Mouse (Mus musculus) neural tube, embryonic 13.5 days (tissue): ENCODE measurements around the gene Slf2. TPM values are rescaled to one million over a fixed set of nuclear protein-coding genes. Genes with fewer than 3 reads are reported as not detected.

Source experiments
- ATAC-seq: fragments of 200-750 bp; cut with Nextera tagmentation; 2 replicates; pipeline ENCODE4 v1.8.0; 2017; ENCODE audit warnings: low read depth, mild to moderate bottlenecking, moderate TSS enrichment, moderate library complexity
- H3K27ac ChIP-seq: fragments of 300-500 bp; sonication (generic); replicated peaks from 2 replicates; pipeline ENCODE4 v1.5.1; 2015; ENCODE audit warnings: moderate library complexity, mild to moderate bottlenecking, inconsistent platforms
- H3K27me3 ChIP-seq: fragments of 300-500 bp; sonication (generic); 2 replicates; pipeline ENCODE4 v1.6.1; 2015; ENCODE audit warnings: mild to moderate bottlenecking, inconsistent platforms
- H3K36me3 ChIP-seq: fragments of 300-500 bp; sonication (generic); 2 replicates; pipeline ENCODE4 v1.6.1; 2015; ENCODE audit warnings: mild to moderate bottlenecking, inconsistent platforms
- H3K4me1 ChIP-seq: fragments of 300-500 bp; sonication (generic); replicated peaks from 2 replicates; pipeline ENCODE4 v1.6.1; 2015; ENCODE audit warnings: inconsistent platforms
- H3K4me2 ChIP-seq: fragments of 300-500 bp; sonication (generic); 2 replicates; pipeline ENCODE4 v1.6.1; 2015; ENCODE audit warnings: inconsistent platforms, mild to moderate bottlenecking, moderate library complexity
- H3K4me3 ChIP-seq: fragments of 300-500 bp; sonication (generic); 2 replicates; pipeline ENCODE4 v1.5.1; 2015; ENCODE audit warnings: mild to moderate bottlenecking, inconsistent platforms
- H3K9ac ChIP-seq: fragments of 300-500 bp; sonication (generic); 2 replicates; pipeline ENCODE4 v1.6.1; 2015; ENCODE audit warnings: moderate library complexity, mild to moderate bottlenecking, inconsistent platforms
- H3K9me3 ChIP-seq: fragments of 300-500 bp; sonication (generic); 2 replicates; pipeline ENCODE4 v1.6.1; 2016; ENCODE audit warnings: inconsistent platforms
- WGBS: fragments of 180-500 bp; shearing (Covaris S2); methylation state at CpG from one replicate; pipeline ENCODE4 v1.1.7; 2015; 5-methylcytosine and 5-hydroxymethylcytosine counted together
- polyA plus RNA-seq: library from polyadenylated mRNA; unstranded; fragments of >200 nt; fragmentation: Nextera tagmentation; extraction: Ambion mirVana; gene quantifications from 2 replicates; pipeline ENCODE4 v1.2.1, GENCODE M21; 2015

Gene Slf2
- 25.2 and 31.4 TPM in 2 replicates for polyA plus RNA-seq

DNA sequence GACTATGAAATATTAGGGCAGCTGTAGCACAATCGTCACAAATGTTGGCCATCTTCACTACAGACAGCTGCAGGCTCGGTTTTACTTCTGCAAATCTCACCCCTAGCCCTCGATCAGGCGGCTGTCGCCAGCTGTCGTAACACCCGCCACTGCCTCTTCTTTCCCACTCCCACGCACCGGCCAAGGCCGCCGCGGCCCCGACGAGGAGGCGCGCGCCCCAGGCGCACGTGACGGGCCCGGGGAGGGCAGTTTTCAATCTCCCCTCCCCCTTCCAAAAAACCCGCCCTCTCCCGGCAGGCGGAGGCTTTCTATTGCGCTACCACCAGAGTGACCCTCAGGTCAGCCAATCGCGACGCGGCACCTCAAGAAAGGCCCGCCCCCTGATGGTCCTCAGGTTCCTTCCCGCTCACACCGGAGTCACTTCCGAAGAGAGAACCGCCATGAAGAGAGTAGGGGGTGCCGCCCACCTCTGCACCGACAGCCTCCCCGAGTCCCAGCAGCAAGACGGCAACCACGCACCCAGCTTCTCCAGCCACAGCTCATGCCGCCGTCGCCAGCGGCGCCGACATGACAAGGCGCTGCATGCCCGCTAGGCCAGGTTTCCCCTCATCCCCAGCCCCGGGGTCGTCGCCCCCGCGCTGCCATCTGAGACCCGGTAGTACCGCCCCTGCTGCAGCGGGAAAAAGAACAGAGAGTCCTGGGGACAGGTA lies at the start of gene Slf2:
Gene Slf2 (plus strand): TSS at position 408 of the 710 bp plus-strand sequence.
- peak within 1 kb of the TSS; percentile 89 for H3K9ac ChIP-seq
- under 1% methylated on average over 55 of the region's 55 CpGs for WGBS

GRCm38 (mm10) chr19:44882552-44883024 lies 48.4 kb upstream of the Slf2 start:
- peaks cover 47% of the 10 kb centered on the region for H3K4me1 ChIP-seq
- H3K4me2 ChIP-seq, result peak overlapping the region; percentile 57
- peak; percentile 74 for ATAC-seq
- no peaks in the 10 kb centered on the region for H3K36me3 ChIP-seq
- H3K9me3 ChIP-seq, result no peaks in the 10 kb centered on the region
- H3K9ac ChIP-seq, result peak overlapping the region; percentile 73
- under 1% methylated on average over 31 of the region's 31 CpGs for WGBS
- peaks cover 52% of the 10 kb centered on the region for H3K27me3 ChIP-seq
- peak overlapping the region; percentile 90 for H3K27ac ChIP-seq
- peak overlapping the region; percentile 31 for H3K4me3 ChIP-seq

More for the DNA sequence above, at the start of gene Slf2:
- Histone ChIP-seq H3K4me1 (peaks cover 28% of the 10 kb centered on the region), H3K4me2 (peak within 1 kb of the TSS; percentile 68), H3K27me3 (no peaks in the 10 kb centered on the region), H3K36me3 (peaks cover 16% of the 10 kb centered on the region), H3K9me3 (no peaks in the 10 kb centered on the region), H3K27ac (peak within 1 kb of the TSS; percentile 90), H3K4me3 (peak within 1 kb of the TSS; percentile 99)
- peak; percentile 99 for ATAC-seq

GRCm38 (mm10) chr19:44884331-44884730 lies 46.6 kb upstream of the Slf2 start:
- Histone ChIP-seq H3K9me3 (no peaks in the 10 kb centered on the region), H3K36me3 (no peaks in the 10 kb centered on the region), H3K27me3 (peaks cover 63% of the 10 kb centered on the region), H3K4me2 (no peak overlapping the region), H3K4me3 (no peak overlapping the region), H3K9ac (no peak overlapping the region), H3K27ac (no peak overlapping the region), H3K4me1 (peaks cover 44% of the 10 kb centered on the region)
- no peak for ATAC-seq
- 19% methylated on average over 3 of the region's 3 CpGs for WGBS

GRCm38 (mm10) chr19:44886475-44886874 lies 44.5 kb upstream of the Slf2 start:
- no peak overlapping the region for H3K27ac ChIP-seq
- H3K4me2 ChIP-seq, result no peak overlapping the region
- peaks cover 66% of the 10 kb centered on the region for H3K27me3 ChIP-seq

GRCm38 (mm10) chr19:44887679-44888235 lies 43.2 kb upstream of the Slf2 start:
- Histone ChIP-seq H3K4me1 (peaks cover 27% of the 10 kb centered on the region), H3K9me3 (no peaks in the 10 kb centered on the region), H3K9ac (no peak overlapping the region), H3K27me3 (peaks cover 73% of the 10 kb centered on the region), H3K4me2 (no peak overlapping the region), H3K36me3 (no peaks in the 10 kb centered on the region), H3K4me3 (no peak overlapping the region), H3K27ac (no peak overlapping the region)
- ATAC-seq, result no peak
- 19% methylated on average over 7 of the region's 7 CpGs for WGBS

More at GRCm38 (mm10) chr19:44886475-44886874, 44.5 kb upstream of the Slf2 start:
- Histone ChIP-seq H3K9me3 (no peaks in the 10 kb centered on the region), H3K4me3 (no peak overlapping the region), H3K9ac (no peak overlapping the region), H3K4me1 (peaks cover 38% of the 10 kb centered on the region), H3K36me3 (no peaks in the 10 kb centered on the region)
- ATAC-seq, result no peak
- WGBS, result 18% methylated on average over 3 of the region's 3 CpGs

DNA sequence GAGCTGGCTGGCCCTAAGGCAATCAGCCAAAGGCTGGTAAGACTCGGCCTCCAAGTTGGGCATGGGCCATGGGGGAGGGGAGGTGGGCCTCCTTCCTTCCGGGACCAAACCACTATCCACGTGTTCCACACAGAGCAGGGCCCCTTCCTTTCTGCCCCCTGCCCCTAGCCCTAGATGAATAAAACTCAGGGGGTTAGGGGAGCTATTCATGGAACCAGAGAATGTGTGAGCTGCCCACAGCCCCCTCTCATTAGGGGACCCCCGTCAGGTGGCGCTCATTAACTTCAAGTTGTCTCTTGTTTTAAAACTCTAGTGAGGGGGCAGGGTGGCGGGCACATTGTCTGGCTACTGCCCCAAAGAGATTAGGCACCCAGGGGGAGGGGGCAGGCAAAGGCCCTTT lies 41.4 kb upstream of the Slf2 start:
- H3K4me2 ChIP-seq, result no peak overlapping the region
- peaks cover 78% of the 10 kb centered on the region for H3K27me3 ChIP-seq
- ATAC-seq, result no peak
- H3K9ac ChIP-seq, result no peak overlapping the region; the same call in 1 of the 2 replicates
- 11% methylated on average over 6 of the region's 6 CpGs for WGBS
- H3K4me1 ChIP-seq, result peaks cover 37% of the 10 kb centered on the region
- no peaks in the 10 kb centered on the region for H3K9me3 ChIP-seq
- no peak overlapping the region for H3K4me3 ChIP-seq
- no peaks in the 10 kb centered on the region for H3K36me3 ChIP-seq
- no peak overlapping the region for H3K27ac ChIP-seq

DNA sequence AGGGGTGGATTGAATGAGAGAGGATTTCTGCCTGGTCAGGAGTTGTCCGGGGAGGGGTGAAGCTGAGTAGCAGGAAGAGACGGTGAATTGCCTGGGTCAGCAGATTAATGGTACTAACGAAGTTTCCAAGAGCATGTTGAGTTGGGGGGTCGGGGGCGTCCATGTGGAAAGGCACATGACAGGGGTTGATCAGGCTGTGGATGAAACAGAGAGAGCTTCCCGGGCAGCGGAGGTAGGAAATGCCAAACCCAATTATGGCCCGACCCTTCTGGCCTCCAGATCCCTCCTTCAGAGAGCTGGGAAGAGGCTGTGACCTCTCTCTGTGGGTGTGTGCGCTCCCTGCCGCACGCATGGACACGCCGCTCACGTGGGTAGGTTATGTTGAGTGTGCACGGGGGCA lies 39.5 kb upstream of the Slf2 start:
- H3K4me3 ChIP-seq, result no peak overlapping the region
- H3K4me1 ChIP-seq, result peaks cover 37% of the 10 kb centered on the region
- no peak overlapping the region for H3K4me2 ChIP-seq
- no peaks in the 10 kb centered on the region for H3K36me3 ChIP-seq
- no peak overlapping the region for H3K9ac ChIP-seq
- no peak overlapping the region for H3K27ac ChIP-seq
- H3K27me3 ChIP-seq, result peaks cover 78% of the 10 kb centered on the region
- ATAC-seq, result no peak
- WGBS, result 64% methylated on average over 15 of the region's 15 CpGs
- H3K9me3 ChIP-seq, result no peaks in the 10 kb centered on the region

GRCm38 (mm10) chr19:44893231-44893871 lies 37.6 kb upstream of the Slf2 start:
- H3K4me1 ChIP-seq, result peaks cover 25% of the 10 kb centered on the region
- H3K4me2 ChIP-seq, result no peak overlapping the region
- no peaks in the 10 kb centered on the region for H3K9me3 ChIP-seq
- no peak overlapping the region for H3K27ac ChIP-seq
- WGBS, result 35% methylated on average over 19 of the region's 19 CpGs
- H3K4me3 ChIP-seq, result no peak overlapping the region
- ATAC-seq, result peak; percentile 52; the same call in 1 of the 2 replicates
- H3K36me3 ChIP-seq, result no peaks in the 10 kb centered on the region
- H3K9ac ChIP-seq, result no peak overlapping the region
- H3K27me3 ChIP-seq, result peaks cover 82% of the 10 kb centered on the region

GRCm38 (mm10) chr19:44895245-44895644 lies 35.7 kb upstream of the Slf2 start:
- Histone ChIP-seq H3K27ac (no peak overlapping the region), H3K4me3 (no peak overlapping the region), H3K9ac (no peak overlapping the region), H3K9me3 (no peaks in the 10 kb centered on the region), H3K27me3 (peaks cover 69% of the 10 kb centered on the region), H3K36me3 (no peaks in the 10 kb centered on the region), H3K4me1 (peaks cover 32% of the 10 kb centered on the region), H3K4me2 (no peak overlapping the region)
- ATAC-seq, result no peak
- WGBS, result 0% methylated on average over 4 of the region's 4 CpGs

- Histone ChIP-seq H3K9me3 (no peaks in the 10 kb centered on the region), H3K4me2 (no peak overlapping the region), H3K9ac (no peak overlapping the region), H3K36me3 (no peaks in the 10 kb centered on the region), H3K4me1 (peaks cover 44% of the 10 kb centered on the region), H3K27me3 (peaks cover 58% of the 10 kb centered on the region), H3K27ac (no peak overlapping the region), H3K4me3 (no peak overlapping the region)
- no peak for ATAC-seq
- 67% methylated on average over 6 of the region's 6 CpGs for WGBS
Observed at GRCm38 (mm10) chr19:44896450-44896849, 34.5 kb upstream of the Slf2 start.

GRCm38 (mm10) chr19:44897521-44897920 lies 33.4 kb upstream of the Slf2 start:
- H3K4me3 ChIP-seq, result no peak overlapping the region
- WGBS, result 71% methylated on average over 5 of the region's 5 CpGs
- peaks cover 49% of the 10 kb centered on the region for H3K27me3 ChIP-seq
- ATAC-seq, result no peak
- peaks cover 45% of the 10 kb centered on the region for H3K4me1 ChIP-seq
- no peak overlapping the region for H3K27ac ChIP-seq
- no peaks in the 10 kb centered on the region for H3K36me3 ChIP-seq
- no peak overlapping the region for H3K9ac ChIP-seq
- H3K9me3 ChIP-seq, result no peaks in the 10 kb centered on the region
- H3K4me2 ChIP-seq, result no peak overlapping the region

DNA sequence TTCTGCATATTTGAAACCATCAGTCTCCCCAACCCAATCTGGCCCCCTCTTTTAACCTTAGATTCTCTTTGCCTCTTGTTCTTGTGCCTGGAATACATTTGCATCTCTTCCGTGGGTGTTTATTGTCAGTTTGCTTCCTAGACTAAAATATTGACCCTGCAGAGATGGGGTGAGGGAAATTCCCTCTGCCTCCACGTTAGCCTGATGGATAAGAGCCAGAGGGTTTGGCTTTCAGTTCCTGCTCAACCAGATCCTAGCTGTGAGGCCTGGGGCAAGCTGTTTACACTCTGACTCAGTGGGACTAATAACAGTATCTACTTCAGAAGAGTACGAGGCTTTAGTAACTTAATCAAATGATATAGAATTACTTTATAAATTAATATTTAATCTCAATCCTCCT lies 32.3 kb upstream of the Slf2 start:
- Histone ChIP-seq H3K4me1 (peaks cover 35% of the 10 kb centered on the region), H3K4me2 (no peak overlapping the region), H3K27me3 (peaks cover 38% of the 10 kb centered on the region), H3K4me3 (no peak overlapping the region), H3K36me3 (no peaks in the 10 kb centered on the region), H3K9ac (0 out of 2 replicates have a peak overlapping the region, but pooled peaks have one; percentile 41), H3K9me3 (no peaks in the 10 kb centered on the region), H3K27ac (no peak overlapping the region)
- WGBS, result 49% methylated on average over 3 of the region's 3 CpGs
- ATAC-seq, result no peak
